Mouse (Mus musculus): ENCODE data around the gene Mical3. TPM values are rescaled to one million over a fixed set of nuclear protein-coding genes. Genes with fewer than 3 reads are reported as not detected.
"Not testable (repeated sequence)": the region's sequence is repeated elsewhere in the genome, so short reads cannot be mapped to it uniquely, and the experiment has no call there.

Mical3 gene
- polyA plus RNA-seq, 1 experiment: 34.0 TPM

DNA sequence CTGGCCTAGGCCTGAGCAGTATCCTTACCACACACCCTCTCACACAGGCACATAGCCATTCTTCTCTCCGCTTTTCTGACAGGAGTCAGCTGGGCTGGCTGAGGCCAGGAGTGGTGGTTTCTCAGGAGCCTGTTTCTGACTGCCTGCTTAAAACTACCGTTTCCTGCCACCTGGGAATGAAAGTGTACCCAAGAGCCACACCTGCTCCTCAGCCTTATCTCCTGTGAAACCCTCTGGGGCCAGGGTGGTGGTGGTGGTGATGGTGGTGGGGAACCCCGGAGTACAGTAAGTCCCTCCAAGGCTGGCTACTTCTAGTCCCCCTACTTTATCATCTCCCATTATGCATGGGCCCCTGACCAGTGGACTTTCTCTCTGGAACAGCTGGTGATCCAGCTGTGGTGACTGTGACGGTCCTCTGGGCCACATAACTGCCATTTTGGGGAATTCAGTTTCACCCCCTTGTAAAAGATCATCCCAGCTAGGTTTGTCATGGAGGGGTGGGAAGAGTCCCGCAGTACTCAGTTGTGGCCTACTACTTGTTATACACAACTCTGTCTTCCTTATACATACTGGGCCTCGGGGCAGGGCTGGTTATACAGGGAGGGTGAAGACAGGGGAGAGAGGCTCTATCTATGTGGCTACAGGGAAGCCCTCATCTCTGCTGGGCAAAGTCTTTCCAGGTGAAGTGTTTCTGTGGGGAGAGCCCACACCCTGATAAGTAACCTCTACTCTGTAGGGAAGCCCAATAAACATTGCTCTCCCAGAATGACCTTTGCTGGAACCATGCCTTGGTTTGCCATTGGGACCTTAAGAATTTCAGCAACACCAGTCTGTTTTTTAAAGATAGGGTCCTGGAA lies 200.1 kb downstream of the Mical3 start:
- DNase-seq (ENCODE audit: low spot score): no peak

DNA sequence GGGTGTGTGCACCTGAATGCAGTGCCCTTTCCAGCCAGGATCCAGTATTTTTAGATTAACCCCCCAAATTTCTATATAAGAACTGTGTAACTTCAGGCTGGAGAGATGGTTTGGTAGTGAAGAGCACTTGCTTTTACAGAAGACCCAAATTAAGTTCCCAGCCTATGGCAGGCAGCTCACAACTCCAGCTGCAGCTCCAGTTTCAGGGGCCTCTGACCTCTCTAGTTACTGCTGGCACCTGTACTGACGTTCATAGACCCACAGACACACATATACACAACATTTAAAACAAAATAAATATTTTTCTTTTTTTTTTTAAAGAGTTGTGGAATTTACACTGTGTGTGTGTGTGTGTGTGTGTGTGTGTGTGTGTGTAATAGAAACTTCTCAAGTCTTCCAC lies 201.4 kb downstream of the Mical3 start:
- no peak for DNase-seq (ENCODE audit: low spot score)

DNA sequence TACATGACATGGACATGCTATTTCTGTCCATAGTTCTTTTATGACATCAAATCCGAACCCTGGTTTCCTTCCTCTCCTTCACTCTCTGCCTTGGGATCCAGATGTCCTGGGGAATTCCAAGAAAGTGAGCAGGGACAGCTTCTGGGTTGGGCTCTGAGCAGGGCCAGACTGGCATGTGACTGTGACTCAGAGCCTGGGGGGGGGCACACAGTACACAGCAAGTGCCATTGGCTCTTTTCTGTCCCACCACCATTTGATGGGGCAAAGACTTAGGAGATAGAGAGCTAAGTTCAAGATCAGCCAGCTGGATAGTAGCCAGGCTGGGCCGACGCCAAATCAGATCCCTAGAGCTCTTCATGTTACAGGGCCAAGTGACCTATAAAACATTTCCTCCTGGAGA lies 203.0 kb downstream of the Mical3 start:
- DNase-seq (ENCODE audit: low spot score): no peak

DNA sequence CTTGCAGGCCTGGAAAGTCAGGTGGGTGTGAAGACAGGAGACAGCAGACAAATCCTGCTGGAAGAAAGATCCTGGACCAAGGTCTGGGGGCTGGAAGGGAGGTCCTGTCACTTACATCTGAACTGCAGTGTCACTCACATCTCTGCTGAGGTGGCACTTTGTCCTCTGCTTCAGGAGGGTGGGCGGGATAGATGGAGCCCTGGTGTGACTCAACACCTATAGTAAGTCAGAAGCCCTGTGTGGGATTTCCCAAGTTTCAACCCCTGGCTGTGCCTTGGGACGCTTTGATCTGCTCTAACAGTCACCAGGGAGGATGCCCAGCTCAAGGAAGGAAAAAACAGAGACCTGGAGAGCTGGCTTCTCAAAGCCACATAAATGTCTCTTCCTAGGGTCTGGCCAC lies 203.9 kb downstream of the Mical3 start:
- no peak for DNase-seq (ENCODE audit: low spot score)

DNA sequence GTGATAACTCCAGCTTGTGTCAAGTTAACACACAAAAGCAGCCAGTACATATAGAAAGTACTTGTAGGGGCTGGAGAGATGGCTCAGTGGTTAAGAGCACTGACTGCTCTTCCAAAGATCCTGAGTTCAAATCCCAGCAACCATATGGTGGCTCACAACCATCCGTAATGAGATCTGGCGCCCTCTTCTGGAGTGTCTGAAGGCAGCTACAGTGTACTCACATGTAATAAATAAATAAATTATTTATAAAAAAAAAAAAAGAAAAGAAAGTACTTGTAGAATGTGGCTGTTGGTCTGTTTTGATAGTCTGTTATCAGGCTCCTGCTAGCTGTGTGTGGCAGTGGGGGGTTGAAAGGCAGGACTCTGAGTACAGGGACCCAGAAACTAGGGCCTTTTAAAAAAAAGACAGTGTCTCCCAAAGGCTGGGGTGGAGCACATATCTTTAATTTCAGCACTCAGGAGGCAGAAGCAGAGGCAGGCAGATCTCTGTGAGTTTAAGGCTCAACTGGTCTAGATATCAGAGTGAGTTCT lies 205.9 kb downstream of the Mical3 start:
- DNase-seq (ENCODE audit: low spot score): not testable (repeated sequence)

DNA sequence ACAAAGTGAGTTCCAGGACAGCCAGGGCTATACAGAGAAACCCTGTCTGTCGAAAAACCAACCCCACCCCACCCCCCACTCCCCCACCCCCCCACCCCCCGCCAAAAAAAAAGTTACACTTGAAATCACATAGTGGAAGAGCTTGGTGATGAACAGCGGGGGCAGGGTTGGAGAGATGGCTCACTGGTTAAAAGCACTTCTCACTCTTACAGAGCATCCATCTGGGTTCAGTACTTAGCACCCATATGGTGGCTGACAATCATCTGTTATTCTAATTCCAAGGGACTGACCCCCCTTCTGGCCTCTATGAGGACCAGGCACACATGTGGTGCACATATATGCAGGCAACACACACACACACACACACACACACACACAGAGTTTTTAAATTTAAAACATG lies 212.8 kb downstream of the Mical3 start:
- no peak for DNase-seq (ENCODE audit: low spot score)

DNA sequence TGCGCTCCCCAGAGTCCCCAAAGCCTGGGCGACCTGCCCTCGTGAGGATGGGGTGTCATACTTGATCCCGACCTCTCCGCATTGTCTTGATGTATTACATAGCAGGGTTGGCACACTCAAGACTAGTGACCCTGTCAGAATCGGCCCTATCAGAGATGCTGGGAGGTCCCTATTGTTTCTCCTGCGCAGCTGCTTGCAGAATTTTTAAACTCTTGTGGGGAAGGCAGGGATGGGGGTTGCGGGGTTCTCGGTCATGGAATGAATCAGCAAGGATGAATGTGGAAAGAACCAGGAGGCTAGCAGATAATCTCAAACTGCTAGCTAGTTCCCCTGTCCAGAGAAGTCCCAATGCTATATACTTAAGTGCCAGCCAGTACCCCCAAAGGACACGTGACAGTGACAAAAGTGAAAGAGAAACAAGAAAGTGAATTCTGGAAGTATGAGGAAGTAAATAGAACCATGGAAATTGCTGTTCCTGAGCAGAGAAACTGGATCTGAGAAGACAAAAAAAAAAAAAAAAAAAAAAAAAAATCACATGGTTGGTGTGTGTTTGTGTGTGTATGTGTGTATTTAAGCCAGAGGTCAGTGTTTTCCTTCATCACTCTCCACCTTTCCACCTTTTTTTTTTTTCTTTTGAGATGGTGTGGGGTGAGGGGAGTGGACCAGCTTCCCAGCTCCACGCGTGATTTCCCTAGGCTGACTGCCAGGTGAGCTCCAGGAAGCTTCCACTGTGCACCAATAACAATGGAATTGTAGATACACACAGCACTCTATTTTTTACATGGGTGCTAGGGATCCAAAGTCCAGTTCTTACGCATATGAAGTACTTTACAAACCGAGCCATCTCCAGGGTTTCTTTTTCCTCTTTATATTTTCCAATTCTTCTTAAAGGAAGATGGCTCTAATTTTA lies 213.6 kb downstream of the Mical3 start:
- DNase-seq (ENCODE audit: low spot score): not testable (repeated sequence)

DNA sequence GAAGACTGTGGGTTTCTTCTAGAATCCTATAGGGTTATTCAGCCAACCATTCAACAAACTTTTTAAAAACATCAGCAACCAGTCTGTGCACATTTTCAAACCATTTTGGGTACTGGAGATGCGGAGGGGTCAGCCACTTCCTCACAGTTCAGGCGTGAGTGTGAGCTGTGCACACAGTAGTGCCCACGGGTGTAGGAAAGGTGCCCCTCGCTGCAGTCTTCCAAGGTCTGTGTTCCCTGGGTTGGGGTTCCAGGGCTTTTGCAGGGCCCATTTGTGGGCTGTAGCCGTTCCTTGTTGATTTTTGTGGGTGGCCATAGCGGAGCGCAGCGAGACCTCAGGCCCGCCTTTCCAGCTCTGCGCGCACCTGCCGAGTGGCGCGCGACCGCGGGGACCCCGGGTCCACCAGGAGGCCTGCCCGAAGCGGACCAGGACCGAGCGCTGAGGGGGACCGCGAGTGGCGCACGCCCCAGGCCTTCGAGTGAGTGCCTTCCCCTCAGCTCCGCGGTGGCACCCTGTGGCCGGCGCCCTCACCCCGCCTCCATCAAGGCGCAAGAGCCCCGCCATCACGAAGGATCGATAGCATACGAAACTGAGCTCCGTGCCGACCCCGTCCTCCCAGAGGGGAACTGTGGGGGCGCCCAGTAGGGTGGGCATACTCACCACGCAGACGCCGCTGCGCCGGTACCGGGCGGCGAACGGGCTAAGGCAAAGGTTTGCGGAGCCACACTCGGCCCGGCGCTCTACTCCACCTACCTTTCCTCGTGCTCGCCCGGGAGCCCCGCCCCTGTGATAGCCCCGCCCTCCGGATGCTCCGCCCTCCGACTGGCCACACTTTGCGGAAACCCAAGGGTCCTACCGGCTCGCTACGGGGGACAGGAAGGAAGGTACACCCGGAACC lies 214.5 kb downstream of the Mical3 start, which contains the start of gene Bid:
Gene Bid, minus strand, starts transcription at position 780 of the 898 bp plus-strand sequence.
- DNase-seq (ENCODE audit: low spot score): peak; percentile 79

DNA sequence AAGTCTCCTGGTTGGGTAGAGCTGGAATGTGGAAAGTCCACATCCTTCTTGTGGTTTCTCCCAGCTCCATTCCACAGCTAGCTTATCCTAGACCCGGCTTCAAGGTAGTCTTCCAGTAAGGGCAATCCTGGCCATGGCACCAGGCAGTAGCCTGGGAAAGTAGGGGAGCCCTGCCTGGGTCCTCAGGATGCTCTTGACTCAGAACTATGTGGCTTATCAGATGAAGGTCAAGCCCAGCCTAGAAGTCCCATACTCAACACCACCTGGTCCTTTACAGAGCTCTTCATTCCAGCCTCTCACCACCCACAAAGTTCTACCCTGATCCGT lies 215.2 kb downstream of the Mical3 start:
- DNase-seq (ENCODE audit: low spot score): no peak

DNA sequence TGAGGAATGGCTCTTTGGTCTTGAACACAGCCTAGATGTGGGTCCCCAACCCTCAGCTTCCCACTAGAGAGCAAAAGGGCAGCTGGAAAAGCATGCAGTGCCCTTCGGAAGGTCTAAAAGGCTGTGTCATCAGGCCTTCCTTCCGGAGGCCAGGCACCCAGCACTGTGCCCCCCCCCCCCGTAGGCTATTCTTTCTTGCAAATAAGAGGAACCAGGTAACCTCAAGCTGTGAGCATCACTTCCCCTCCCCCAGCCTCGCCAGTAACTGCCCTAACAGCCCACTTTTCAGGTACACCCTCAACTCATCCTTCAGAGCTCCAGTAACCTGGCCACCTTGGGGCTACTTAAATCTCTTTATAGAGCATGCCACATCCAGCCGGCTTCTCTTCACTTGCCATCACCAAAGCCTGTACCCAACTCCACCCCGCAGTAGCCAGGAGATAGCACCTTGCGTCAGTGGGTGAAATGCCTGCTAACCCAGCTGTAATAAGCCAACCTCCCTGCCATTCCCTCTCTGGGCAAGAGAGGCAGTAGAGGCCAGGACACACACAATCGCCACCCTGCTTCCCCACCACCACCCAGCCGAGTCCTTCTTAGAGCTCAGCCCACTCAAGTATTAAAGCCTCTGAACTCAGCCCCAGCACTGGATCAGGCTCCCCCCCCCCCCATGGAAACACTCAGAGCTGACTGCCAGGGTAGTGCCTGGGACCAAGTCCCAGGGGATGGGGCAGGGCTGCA lies 215.7 kb downstream of the Mical3 start:
- no peak for DNase-seq (ENCODE audit: low spot score)

DNA sequence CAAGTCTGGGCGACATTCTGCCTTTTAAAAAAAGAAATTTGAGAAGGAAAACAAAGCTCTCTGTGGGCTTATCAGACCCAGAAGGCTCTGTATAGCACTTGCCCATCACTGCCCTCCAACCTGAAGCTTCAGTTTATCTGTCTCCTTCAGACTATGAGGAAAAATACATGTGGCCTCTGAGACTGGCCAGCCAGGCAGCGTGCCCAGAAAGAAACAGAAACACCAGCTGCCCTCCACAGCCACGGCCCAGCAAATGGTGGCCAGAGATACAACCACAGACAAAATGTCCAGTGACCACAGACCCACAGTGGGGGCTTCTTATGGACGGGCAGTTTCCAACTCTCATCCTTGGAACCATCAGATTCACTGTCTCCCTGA lies 216.3 kb downstream of the Mical3 start:
- no peak for DNase-seq (ENCODE audit: low spot score)

DNA sequence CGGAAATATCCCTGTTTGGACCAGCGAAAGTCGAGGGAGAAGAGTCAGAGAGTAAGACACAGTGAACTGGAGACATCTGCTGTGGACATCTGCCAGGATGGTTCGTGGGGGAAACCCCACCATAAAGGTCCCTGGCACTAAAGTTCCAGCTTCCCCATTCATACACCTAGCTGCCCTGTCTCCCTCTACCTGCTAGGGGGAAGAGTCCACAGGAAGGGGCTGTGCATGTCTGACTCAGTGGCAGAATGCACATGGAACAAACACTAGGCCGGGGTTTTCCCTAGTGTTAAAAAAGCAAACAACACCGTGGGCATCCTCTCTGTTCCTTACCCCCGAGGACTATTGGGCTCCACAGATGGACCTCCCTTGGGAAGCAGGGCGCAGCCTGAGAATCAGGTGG lies 217.0 kb downstream of the Mical3 start:
- DNase-seq (ENCODE audit: low spot score): no peak

DNA sequence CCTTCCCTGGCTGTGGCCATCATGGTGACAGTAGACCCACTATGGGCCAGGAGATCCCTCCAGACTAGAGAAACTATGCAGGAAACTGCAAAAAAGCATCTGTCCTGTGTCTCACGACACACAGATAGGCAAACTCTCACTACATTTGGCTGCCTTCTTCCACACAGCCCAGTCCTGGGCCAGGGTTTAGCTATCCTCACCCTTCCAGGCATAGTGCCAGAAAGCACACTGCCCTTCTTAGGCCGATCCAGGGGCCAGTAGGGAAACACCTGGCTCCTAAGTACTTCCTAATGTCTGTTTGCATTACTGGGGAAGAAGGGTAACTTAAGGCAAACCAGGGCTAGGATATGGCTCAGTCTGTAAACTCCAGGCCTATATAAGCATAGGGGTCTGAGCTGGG lies 217.9 kb downstream of the Mical3 start:
- no peak for DNase-seq (ENCODE audit: low spot score)

DNA sequence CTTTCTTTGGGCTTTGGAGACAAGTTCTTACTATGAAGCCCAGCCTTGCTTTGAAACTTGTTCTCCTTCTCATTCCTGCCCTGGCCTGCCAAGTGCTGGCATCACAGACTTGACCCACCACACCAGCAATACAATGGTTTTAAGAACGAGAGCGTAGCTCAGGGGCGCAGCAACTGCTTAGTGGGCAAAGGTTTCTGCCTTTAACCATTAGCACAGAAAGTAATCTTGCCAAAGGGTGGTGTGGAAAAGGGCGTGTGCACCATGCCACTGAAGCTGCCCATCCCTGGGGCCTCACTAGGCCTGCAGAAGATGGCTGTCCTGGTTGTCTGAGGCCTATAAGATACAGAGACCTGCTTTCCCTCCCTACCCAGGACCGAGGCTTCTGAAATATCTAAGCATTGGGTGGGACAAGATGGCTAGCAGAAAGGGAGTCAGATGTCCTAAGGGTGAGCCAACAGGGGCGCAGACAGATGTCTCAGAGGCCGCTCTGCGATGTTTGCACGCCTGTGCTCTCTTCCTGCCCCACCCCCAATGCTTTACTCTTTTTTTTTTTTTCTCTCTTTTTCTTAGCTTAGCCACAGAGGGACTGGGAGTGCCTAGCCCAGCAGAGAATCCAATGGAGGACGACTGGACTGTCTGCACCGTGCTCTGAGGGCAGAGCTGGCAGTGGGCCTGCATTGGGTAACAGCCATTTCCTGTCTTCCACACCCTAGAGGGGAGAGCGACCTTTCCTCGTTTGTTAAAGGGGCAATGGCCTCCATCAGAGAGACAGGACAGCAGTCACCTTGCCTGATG lies 219.4 kb downstream of the Mical3 start:
- no peak for DNase-seq (ENCODE audit: low spot score)

DNA sequence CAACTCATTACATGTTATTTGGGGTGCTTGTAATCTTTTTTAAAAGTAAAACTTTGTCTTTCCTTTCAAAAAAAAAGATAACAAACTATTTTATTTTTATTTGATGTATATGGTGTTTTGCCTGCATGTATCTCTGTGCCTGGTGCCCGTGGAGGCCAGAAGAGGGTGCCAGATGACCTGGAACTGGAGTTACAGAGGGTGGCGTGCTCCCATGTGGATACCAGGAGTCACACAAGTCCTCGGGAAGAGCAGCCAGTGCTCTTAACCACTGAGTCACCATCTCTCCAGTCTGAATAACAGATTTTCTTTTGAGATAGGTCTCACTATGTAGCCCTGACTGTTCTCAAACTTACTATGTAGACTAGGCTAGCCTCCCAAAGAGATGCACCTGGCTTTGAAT lies 221.3 kb downstream of the Mical3 start:
- no peak for DNase-seq (ENCODE audit: low spot score)

DNA sequence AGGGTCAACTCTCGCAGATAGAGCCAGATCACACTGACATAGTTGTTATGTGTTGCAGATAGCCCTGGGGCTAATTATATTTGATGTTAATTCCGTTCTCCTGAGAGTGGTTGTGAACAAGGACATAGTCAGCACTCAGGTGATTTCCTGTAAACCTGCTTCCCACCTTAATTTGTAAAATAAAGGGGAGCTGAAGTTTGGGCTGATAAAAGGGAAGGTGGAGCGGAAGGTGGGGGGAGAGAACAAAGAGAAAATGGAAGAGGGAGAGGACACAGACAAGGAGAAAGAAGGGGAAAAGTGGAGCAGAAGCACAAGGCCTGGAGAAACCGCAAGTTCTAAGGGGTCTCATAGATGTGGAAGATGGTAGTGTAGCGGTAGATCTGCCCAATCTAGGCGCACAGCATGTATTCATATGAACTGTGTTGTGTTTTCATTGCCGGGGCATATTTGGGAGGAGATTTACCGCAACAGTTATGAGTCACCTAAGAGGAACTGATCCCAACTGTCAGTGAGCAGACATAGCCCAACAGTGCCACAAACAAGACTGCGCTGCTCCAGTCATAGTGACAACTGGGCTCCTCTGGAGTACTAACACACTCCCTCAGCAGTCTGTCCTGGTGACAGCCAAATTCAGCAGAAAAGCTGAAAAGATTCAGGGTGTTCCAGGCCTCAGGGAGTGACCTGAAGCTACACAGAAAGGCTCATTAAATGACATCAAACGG lies 222.8 kb downstream of the Mical3 start:
- not testable (repeated sequence) for DNase-seq (ENCODE audit: low spot score)

DNA sequence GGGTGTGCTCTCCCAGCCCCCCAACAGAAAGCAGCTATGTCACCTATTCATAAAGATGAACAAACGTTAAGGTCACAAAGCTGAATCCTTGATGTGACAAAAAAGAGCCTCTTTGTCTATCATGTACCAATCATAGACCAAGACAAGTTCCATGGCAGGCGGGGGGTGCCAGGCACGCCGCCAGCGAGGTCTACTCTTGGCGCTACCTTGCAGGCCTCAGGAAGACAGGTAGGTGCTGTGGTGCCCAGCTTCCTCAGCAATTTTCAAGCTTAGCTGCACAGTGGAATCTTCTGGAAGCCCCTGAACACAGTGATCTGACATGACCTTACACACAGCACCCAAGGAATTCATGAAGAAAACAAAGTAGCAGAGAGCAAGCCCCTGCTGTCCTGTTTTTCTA lies 224.3 kb downstream of the Mical3 start:
- DNase-seq (ENCODE audit: low spot score): no peak

DNA sequence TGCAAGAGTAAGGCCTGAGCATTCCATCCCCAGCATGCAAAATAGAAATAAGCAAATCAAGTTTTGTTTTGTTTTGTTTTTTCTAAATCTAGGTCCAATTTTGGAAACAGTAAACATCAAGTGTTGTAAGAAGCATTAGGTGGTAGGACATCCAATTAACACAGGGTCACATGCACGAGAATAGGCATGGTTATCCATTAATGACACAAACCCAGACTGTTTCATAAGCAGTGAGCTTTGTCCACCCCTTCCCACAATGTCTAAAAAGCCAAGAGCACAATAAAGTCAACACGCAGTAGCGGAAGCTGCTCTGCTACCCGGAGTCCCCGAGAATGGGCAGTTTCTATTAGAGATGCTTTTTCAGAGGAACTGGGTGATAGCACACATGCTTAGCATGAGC lies 225.7 kb downstream of the Mical3 start:
- DNase-seq (ENCODE audit: low spot score): no peak

DNA sequence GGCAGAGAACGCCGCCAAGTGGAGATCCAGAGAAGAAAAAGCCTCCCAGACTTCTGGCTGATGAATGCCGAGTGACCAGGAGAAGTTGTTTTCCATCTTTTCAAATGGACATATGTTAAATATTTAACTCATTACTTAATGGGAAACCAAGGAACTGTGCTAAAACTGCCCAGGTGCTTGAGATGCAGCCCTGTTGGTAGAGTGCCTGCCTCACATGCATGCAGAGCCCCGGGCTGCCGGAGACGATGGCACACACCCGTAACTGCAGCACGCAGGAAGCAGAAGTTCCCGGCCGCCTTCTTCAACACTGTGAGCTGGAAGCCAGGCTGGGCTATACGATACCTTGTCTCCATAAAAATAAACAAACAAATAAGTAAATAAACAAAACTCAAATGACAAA lies 226.8 kb downstream of the Mical3 start:
- no peak for DNase-seq (ENCODE audit: low spot score)

Measured in urinary bladder, adult 2 months (tissue).